Mouse (Mus musculus) erythroblast, embryonic 14.5 days (primary cell): ENCODE measurements around the gene Maml3. TPM values are rescaled to one million over a fixed set of nuclear protein-coding genes. Genes with fewer than 3 reads are reported as not detected.

Experiments used
- H3K27me3 ChIP-seq: 2 replicates; pipeline ENCODE4 v1.6.1; 2012; ENCODE audit warnings: inconsistent platforms; ENCODE audit not compliant: control insufficient read depth
- H3K36me3 ChIP-seq: 2 replicates; pipeline ENCODE4 v1.6.1; 2012; ENCODE audit warnings: mild to moderate bottlenecking, inconsistent platforms; ENCODE audit not compliant: control insufficient read depth
- H3K4me1 ChIP-seq: 2 replicates; pipeline ENCODE4 v1.6.1; 2012; ENCODE audit warnings: inconsistent platforms; ENCODE audit not compliant: control insufficient read depth
- H3K4me3 ChIP-seq: replicated peaks from 2 replicates; pipeline ENCODE3; 2012; ENCODE audit warnings: moderate library complexity, mild to moderate bottlenecking, inconsistent platforms
- H3K9me3 ChIP-seq: 2 replicates; pipeline ENCODE4 v1.6.1; 2012; ENCODE audit warnings: low read length, inconsistent platforms, mixed read lengths; ENCODE audit not compliant: control insufficient read depth
- GATA1 ChIP-seq: IDR thresholded peaks from 2 replicates; pipeline ENCODE4 v1.6.1; 2012; ENCODE audit warnings: low read length, inconsistent platforms, mixed read lengths
- TAL1 ChIP-seq: IDR thresholded peaks from 3 replicates; pipeline ENCODE4 v1.6.1; 2012; ENCODE audit warnings: low read length, inconsistent platforms, mixed read lengths
- polyA plus RNA-seq: library from polyadenylated mRNA; stranded (reverse); fragments of >175 nt; gene quantifications from 2 replicates; pipeline ENCODE4 v1.2.3, GENCODE M21; 2012

The Maml3 gene
- polyA plus RNA-seq, 1 experiment, result 0.04 TPM

GRCm38 (mm10) chr3:51939054-51939453 is 165.8 kb downstream of the Maml3 start:
- Histone ChIP-seq H3K27me3 (no peaks in the 10 kb centered on the region), H3K9me3 (no peaks in the 10 kb centered on the region), H3K36me3 (no peaks in the 10 kb centered on the region), H3K4me1 (no peaks in the 10 kb centered on the region), H3K4me3 (no peak overlapping the region)
- no peak for TF ChIP-seq TAL1
- TF ChIP-seq GATA1, result no peak

GRCm38 (mm10) chr3:51937176-51937575 is 167.7 kb downstream of the Maml3 start:
- Histone ChIP-seq H3K36me3 (no peaks in the 10 kb centered on the region), H3K27me3 (no peaks in the 10 kb centered on the region), H3K4me1 (no peaks in the 10 kb centered on the region), H3K4me3 (no peak overlapping the region), H3K9me3 (no peaks in the 10 kb centered on the region)
- TF ChIP-seq GATA1 (no peak), TAL1 (no peak)

GRCm38 (mm10) chr3:51934531-51935485 is 170.1 kb downstream of the Maml3 start:
- no peaks in the 10 kb centered on the region for H3K36me3 ChIP-seq
- H3K4me1 ChIP-seq, result no peaks in the 10 kb centered on the region
- no peaks in the 10 kb centered on the region for H3K9me3 ChIP-seq
- no peak overlapping the region for H3K4me3 ChIP-seq
- TF ChIP-seq GATA1 (no peak), TAL1 (no peak)
- no peaks in the 10 kb centered on the region for H3K27me3 ChIP-seq

- Histone ChIP-seq H3K36me3 (no peaks in the 10 kb centered on the region), H3K27me3 (no peaks in the 10 kb centered on the region), H3K4me3 (no peak overlapping the region), H3K9me3 (no peaks in the 10 kb centered on the region), H3K4me1 (no peaks in the 10 kb centered on the region; the same call in 1 of the 2 replicates)
- TF ChIP-seq GATA1 (no peak), TAL1 (no peak)
Measured at GRCm38 (mm10) chr3:51928188-51928587, 176.7 kb downstream of the Maml3 start.

- Histone ChIP-seq H3K4me3 (no peak overlapping the region), H3K4me1 (no peaks in the 10 kb centered on the region; the same call in 1 of the 2 replicates), H3K27me3 (no peaks in the 10 kb centered on the region), H3K9me3 (no peaks in the 10 kb centered on the region), H3K36me3 (no peaks in the 10 kb centered on the region)
- no peak for TF ChIP-seq GATA1
- no peak for TF ChIP-seq TAL1
Measured at GRCm38 (mm10) chr3:51927591-51927990, 177.3 kb downstream of the Maml3 start.

- Histone ChIP-seq H3K27me3 (no peaks in the 10 kb centered on the region), H3K9me3 (no peaks in the 10 kb centered on the region), H3K36me3 (no peaks in the 10 kb centered on the region), H3K4me3 (no peak overlapping the region), H3K4me1 (no peaks in the 10 kb centered on the region; the same call in 1 of the 2 replicates)
- no peak for TF ChIP-seq TAL1
- TF ChIP-seq GATA1, result no peak
Measured at GRCm38 (mm10) chr3:51927043-51927442, 177.8 kb downstream of the Maml3 start.

GRCm38 (mm10) chr3:51925758-51926157 is 179.1 kb downstream of the Maml3 start:
- no peak for TF ChIP-seq TAL1
- no peak for TF ChIP-seq GATA1
- H3K36me3 ChIP-seq, result no peaks in the 10 kb centered on the region
- no peaks in the 10 kb centered on the region for H3K27me3 ChIP-seq
- no peak overlapping the region for H3K4me3 ChIP-seq
- H3K4me1 ChIP-seq, result no peaks in the 10 kb centered on the region; the same call in 1 of the 2 replicates
- no peaks in the 10 kb centered on the region for H3K9me3 ChIP-seq

GRCm38 (mm10) chr3:51924636-51925035 is 180.2 kb downstream of the Maml3 start:
- H3K27me3 ChIP-seq, result no peaks in the 10 kb centered on the region
- no peaks in the 10 kb centered on the region; the same call in 1 of the 2 replicates for H3K4me1 ChIP-seq
- no peaks in the 10 kb centered on the region for H3K36me3 ChIP-seq
- no peak for TF ChIP-seq GATA1
- no peak for TF ChIP-seq TAL1
- H3K4me3 ChIP-seq, result no peak overlapping the region
- peaks cover 6% of the 10 kb centered on the region for H3K9me3 ChIP-seq

GRCm38 (mm10) chr3:51923800-51924199 is 181.1 kb downstream of the Maml3 start:
- TF ChIP-seq TAL1, result no peak
- no peak for TF ChIP-seq GATA1
- Histone ChIP-seq H3K27me3 (no peaks in the 10 kb centered on the region), H3K9me3 (peaks cover 6% of the 10 kb centered on the region), H3K36me3 (no peaks in the 10 kb centered on the region), H3K4me3 (no peak overlapping the region), H3K4me1 (no peaks in the 10 kb centered on the region; the same call in 1 of the 2 replicates)
